Mouse (Mus musculus) frontal cortex, postnatal 36 days (tissue): ENCODE measurements around the gene Scaper.
A peak's percentile ranks its signal among the peaks of the same experiment; 100 is the strongest.

Experiments
- DNase-seq, 2 experiments: peaks; one replicate each; pipeline ENCODE4 v3.0.0; 2022; ENCODE audit warnings: low spot score in 2 of 2

Scaper gene

DNA sequence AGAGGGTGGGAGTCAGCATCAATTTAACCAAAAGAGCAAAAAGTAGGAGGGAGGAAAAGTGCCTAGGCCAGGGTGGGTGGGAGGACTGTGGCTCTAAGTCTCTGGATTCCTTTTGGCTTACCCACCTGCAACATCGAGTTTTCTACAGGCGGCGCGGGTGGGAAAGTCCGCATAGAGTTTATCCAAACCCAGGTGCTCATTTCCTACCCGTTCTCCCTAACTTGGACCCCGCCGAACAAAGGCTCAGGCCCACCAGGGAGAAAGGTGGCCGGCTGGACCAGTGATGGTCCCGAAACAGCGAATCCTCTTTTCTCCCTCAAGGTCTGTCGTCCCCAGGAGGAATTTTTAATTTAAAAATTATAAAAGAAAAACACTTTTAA lies 397.5 kb downstream of the Scaper start:
- DNase-seq = peak; percentile 10 to 16

DNA sequence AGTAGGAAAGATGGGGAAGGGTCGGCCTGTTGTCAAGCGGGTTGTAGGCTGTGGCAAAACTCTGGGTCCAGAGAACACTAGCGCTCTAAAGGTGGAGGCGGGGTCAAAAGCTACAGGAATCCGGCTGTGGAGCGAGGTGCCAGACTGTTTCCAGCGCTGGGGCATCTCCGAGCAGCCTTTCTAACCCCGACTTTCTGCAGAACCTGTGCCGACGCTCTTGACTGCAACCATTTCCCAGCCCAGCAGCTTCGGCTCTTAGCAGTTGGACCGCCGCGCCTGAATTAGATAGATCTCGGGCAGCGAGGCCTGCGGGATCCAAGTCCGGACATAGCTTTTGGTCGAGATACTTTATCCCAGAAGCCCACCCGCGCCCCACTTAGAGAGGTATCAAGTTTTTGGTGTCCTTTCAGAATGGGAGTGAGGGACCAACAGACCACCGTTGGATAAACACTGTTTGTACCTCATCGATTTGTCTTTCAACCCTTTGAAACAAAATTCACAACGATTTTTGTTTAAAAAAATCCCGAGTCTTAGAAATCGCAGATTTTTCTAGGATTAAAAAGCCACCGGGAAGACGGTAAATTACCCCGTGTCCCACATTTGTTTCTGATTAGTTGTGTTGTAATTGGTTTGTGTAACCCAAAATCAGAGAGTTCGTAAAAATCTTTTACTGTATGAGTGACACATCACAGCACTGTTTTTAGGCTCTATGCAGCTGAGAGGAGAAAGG lies 398.1 kb downstream of the Scaper start:
- peak; percentile 12 to 18 for DNase-seq

DNA sequence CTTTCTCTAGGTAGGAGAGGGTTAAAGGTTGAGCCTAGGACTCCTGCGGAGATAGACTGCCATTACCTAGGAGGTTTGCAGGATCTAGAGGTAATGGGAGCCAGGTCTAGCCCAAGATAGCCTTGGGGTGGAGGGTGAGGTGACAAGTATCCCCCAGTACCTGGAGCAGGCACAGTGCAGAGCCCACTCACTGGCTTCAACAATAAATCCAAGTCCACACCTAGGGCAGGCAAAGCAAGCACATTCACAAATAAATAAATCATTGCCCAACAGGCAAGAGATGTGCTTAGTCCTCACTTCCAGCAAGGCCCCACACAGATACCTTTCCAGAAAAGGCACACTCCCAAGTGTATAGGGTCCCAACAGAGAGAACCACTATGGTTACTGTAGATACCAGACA lies 398.9 kb downstream of the Scaper start:
- no peak for DNase-seq

DNA sequence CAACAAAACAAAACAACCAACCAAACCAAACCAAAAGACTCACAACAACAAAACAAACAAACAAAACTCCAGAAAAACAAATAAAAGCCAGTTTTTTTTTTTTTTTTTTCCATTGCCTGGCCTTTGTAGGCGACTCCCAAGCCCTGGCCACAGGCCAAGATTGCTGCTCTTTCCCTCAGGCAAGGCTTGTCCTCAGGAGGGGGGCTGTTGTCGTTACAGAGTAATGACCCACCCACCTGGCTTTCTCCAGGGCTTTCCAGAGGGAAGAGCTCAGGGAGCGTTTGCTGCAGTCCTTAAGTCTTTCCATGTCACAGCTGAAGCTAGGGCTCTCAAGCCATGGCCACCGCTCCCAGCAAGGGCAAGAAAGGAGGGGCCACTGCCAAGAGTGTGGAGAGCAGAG lies 399.5 kb downstream of the Scaper start, which contains the start of gene Isl2:
Gene Isl2, plus strand, starts transcription at position 296 of the 400 bp plus-strand sequence.
- DNase-seq = no peak

DNA sequence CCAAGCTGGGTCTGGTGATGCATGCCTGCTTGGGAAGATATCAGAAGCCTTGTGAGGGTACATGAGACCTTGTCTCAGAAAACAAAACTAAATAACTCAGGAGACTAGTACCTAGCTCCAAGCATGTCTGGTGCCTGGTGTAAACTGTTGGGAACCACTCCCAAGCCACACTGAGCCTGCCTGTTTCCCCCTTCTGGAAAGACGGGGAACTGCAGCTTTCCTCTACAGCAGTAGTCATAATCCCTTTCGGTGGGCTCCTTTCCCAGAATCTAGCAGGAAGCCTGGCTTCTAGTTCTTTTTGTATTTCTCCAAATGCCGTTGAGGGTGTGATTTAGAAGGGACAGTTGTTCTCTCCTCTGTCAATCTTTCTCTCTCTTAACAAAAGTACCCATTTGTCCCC lies 402.0 kb downstream of the Scaper start:
- peak; percentile 28 to 40 for DNase-seq

DNA sequence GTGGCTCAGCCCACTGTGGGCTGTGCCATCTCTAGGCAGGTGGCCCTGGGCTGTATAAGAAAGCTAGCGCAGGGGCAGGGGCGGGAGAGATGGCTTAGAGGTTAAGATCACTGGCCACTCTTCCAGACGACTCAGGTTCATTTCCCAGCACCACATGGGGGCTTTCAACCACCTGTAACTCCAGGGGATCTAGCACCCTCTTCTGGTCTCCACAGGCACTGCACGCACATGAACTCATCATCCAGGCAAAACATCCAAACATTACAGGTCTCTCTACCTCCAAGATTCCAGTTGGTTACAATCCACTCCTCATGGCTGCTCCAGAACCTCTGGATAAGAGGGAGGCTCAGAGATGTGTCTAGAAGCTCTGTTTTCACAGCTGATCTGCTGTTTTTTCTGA lies 412.2 kb downstream of the Scaper start:
- DNase-seq = no peak

DNA sequence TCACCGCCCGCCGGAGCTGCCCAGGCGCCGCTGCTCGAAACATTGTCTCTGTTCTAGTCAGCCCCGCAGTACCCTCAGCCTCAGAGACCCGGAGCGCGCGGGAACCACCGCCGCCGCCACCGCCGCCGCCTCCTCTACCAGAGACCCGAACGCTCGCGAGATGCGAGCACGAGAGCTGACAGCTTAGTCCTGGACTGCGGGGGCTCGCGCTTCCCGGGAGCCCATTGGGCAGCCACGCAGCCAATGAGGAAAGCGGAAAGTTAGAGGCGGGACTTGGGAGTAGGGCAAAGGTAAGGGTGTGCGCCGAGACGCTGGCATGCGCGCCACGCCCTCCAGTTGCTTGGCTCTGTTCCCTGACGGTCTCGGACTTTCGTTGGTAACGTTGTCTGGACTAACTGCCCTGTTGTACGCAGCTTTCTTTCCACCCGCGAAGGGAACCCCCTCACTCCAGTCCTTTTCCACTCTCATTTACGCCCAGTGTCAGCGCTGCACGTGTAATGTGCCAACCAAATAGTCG lies 425.8 kb downstream of the Scaper start, which contains the start of gene Etfa:
Gene Etfa, minus strand, starts transcription at position 217 of the 517 bp plus-strand sequence.
- DNase-seq = peak; percentile 91 to 95

DNA sequence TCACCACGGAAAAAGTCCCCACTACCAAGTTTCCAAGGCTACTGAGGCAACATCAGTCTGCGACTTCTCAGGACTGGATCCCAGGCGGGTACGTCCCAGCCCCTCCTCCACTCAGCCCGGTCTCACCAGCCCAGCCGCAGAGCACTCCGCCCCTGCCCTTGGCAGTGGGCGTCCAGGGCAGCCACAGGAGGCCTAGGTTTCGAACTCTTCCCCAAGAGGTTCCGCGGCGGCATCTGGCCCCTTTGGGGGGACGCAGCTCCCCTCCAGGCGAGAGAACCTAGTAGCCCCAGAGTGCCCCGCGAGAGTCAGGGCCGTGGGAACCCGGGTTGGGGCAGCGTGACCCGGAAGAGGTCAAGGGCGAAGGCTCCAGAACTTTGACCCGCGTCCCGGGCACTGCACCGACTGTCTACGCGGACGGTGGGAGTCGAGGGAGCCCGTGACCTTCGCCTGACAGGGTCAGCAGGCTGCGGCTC lies 426.4 kb downstream of the Scaper start:
- DNase-seq = no peak

DNA sequence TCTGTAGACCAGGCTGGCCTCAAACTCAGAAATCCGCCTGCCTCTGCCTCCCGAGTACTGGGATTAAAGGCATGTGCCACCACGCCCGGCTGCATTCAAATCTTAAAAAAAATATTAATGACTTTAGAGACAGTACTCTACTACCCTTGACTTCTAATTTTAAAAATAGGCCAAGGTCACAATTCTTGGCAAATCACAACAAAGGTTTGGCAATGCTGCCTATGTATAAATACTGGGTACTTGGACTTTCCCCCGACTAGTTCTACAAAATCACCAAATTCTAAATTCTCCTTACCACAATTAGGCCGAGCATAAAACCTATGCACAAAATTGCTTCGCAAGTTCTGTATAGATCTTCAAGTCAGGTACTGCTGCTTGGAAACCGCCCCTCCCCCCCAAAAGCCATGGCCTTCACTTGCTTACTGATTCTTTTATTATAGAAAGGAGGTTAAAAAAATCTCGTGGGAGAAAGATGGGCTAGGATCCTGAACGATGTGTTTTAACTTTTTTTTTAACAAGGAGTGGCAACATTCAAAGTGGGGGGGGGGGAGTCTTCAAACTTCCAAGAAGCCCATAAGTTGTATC lies 427.2 kb downstream of the Scaper start:
- DNase-seq = no peak

DNA sequence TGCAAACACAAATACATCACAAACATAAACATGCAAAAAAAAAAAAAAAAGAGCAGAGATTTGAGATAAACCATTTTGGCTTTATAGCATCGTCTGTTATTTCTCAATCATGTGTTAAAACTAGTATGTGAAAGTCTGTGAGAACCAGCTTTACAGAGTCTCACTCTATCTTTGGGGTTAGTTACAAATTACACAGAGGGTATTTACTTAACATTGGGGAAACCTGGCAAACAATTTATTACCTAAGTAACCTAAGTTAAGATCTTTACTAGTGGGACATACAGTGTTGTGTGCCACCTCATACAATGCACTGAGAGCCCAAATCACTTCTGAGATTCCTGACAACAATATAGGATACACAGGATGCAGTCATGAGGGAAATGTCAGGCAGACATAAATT lies 428.2 kb downstream of the Scaper start:
- DNase-seq = no peak

DNA sequence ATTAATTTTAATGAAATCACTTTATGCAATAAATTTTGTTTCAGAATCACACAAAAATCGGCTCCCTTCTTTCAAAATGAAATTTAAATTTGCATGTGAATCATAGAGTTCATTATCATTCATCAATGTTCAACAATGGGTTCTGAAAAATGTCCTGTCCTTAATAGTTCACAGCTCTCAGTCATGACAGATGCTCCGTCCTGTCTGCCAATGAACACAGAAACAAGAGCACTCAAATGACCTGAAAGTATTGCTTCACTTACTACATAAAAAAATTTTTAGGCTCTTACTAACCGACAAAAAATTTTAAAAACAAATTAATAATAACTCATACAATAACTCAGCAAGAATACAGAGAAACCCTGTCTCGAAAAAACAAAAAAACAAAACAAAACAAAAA lies 429.2 kb downstream of the Scaper start:
- no peak for DNase-seq

DNA sequence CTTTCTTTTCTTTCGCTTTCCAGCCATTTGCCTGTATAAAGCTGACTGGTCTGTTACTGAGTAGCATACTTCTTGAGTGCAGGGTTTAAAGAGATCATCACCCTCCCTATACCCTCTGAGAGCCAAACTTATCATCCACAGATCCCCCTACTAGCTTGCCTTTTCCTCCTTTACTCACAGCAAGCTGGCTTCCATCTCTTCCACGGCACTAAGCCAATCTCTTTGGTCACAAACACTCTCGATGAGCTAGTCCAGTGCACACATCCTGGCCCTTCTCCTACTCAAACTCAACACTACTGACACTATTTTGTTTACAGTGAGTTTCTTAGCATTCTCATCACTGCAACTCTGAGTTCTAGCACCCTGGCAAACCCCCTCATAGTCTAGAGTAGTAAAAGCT lies 430.0 kb downstream of the Scaper start:
- DNase-seq = no peak
